Mouse (Mus musculus): ENCODE results near the gene Park7.

The Park7 gene

DNA sequence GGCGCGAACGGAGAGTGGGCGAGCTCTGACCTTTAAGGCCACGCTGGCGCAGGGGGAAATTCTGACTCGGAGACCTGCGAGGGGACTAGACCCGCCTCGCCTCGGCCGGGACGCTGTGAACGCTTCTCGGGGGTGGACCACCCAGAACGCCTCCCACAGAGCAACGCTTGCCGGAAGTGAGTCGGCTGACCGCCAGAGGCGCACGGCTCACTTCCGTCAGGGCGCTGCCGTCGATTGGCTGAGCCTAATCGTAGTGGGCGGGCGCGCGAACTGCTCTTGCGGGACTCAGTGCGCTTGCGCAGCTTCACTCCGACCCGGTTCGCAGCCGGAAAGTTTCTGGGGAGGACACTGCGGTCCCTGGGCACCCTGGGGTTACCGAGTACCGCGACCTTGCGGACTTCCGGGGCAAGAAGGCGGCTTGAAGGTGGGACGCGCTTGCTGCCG is at the start of gene Park7, which contains the start of gene Tnfrsf9:
Gene Park7, minus strand, starts transcription at position 148 of the 444 bp plus-strand sequence.
Gene Tnfrsf9, plus strand, starts transcription at position 273 of the 444 bp plus-strand sequence.
- peak; percentile 98 for DNase-seq

DNA sequence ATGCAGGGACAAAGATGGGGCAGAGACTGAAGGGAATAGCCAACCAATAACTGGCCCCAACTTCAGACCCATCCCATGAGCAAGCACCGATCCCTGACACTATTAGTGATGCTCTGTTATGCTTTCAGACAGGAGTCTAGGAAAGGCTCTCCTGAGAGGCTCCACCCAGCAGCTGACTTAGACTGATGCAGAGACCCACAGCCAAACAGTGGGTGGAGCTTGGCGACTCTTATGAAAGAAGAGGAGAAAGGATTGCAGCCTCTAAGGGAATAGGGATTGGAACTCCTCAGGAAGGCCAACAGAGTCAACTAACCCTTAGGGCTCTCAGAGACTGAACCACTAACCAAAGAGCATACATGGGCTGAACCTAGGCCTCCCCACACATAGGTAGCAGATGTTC is 49.5 kb upstream of the Park7 start:
- DNase-seq: no peak

DNA sequence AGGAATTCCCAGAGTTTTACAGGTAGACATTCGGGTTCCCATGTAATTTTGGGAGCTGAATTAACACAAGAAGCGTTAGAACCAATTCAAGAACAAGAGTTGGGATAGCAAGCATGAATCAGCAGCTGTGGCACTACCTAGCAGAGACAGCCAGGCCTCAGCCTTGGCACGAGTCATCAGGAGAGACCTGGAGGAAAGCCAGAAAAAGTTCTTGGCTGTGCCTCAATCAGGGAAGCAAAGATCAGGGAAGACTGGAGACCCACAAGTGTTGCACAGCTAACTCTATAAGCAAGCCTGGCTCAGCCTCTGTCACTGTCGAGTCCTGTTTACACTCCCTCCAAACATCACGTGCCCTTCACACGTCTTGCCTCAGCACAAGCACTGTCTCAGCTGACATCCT is 48.0 kb upstream of the Park7 start:
- DNase-seq: peak in 1 of 2 experiments; percentile 13

DNA sequence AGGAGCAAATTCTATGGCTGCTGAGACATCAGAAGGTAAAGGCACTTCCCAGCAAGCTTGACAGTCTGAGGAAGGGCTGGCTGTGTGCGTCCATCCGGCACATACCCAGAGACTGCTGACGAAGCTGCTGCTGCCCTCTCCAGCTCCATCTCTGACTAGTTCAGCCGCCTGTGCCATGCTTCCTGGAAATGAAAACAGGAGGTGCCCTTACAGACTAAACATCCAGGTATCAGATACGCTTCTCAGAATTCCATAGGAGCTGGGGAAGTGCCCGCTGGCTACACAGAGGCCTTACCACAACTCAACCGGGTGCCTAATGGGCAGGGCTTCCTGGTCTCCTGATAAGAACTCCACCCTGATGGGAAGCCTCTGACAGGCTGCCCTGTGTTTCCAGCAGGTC is 44.3 kb upstream of the Park7 start:
- DNase-seq: no peak

DNA sequence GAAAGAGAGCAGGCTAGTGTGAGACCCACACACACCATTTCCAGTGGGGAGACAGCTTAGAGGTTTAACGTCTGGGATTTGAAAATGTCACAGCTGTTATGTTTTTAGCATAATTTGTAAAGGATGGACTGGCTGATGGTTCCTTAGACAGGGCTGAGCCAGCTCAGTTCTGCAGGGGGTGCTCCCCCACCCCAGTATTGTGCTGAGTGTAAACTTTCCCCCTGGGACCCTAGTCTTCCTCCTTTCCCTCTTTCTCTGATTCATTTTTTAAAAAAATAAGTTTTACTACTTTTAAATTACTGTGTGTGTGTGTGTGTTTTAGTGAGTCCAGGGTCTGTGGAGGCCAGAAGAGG is 42.8 kb upstream of the Park7 start:
- DNase-seq: no peak

DNA sequence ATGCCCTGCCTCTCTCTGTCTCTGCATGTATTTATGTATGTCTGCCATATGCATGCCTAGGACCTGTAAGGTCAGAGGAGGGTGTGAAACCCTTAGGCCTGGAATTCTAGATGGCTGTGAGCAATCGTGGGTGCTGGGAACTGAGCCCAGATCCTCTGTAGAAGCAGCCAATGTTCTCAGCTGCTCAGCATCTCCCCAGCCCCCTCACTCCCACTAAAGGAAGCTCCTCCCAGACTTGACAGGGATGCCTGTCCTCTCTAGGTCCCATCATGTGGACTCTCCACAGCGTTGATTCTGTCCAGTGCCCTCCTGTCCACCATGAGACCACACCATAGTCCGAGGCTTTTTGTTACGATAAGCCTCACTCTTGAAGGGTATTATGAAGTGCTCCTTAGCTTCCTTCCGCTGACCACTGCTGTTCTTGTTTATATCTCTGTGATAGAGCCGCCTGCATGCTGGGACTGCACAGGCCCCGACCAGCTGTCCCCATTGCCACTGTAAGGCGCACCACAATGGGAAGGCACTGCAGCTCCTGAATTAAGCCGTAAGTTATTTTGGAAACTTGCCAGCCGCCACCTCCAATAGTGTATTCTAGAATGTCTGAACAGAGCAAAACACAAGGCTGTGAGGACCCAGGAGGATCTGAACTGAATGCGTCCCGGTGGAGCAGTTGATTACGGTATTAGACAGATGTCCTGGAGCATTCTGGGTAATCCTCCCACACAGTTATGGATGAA is 42.3 kb upstream of the Park7 start:
- DNase-seq: peak in 1 of 2 experiments; percentile 10

DNA sequence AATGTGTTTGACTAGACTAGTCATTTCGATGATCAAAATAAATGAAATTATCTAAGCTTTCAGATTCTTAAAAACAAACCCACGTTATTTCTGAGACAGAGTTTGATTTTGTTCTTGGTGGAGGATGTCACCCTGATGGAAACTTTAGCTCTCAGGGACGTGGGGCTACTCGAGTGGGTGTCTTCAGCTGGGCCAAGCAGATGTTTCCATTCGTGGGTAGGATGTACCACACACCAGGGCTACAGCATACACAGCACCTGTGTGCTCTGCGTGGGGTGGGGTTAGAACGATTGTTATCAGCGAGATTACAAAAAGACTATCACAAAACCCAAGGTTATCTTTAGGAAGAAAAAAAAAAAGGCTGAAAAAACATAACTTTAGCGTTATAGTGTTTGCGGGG is 36.7 kb upstream of the Park7 start:
- no peak for DNase-seq

DNA sequence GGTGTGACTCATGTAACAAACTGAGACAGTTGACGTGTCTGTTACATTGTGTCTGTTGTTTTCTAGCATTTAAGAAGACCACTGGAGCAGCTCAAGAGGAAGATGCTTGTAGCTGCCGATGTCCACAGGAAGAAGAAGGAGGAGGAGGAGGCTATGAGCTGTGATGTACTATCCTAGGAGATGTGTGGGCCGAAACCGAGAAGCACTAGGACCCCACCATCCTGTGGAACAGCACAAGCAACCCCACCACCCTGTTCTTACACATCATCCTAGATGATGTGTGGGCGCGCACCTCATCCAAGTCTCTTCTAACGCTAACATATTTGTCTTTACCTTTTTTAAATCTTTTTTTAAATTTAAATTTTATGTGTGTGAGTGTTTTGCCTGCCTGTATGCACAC is 30.5 kb upstream of the Park7 start:
- no peak for DNase-seq

DNA sequence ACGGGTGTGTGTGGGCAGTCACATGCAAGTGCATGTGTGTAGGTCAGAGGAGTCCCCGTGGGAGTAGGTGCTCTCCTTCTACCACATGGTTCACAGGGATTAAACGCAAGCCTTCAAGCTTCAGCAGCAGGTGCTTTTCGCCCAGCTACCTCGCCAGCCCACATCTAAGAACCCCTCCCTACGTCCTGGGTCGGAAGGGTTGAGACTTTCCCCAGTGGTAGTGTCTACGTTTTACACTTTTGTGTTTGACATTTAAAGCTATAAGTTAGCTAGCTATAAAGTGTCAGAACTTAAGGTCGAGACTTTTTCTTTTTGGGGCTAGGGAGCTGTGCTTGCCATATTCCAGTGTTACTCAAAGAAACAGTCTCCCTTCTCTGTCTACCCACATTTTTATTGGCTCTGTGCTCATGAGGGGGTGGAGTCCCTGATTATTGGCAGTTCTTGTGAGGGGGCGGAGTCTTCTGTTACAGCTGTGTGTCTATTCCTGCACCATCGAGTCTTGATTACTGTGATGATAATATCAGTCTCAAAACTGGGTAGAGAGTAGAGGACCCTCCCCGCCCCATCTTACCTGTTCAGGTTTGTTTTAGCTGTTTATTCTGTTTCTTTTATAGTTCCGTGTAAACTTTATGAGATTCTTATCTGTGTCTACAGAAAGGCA is 25.9 kb upstream of the Park7 start:
- no peak for DNase-seq

DNA sequence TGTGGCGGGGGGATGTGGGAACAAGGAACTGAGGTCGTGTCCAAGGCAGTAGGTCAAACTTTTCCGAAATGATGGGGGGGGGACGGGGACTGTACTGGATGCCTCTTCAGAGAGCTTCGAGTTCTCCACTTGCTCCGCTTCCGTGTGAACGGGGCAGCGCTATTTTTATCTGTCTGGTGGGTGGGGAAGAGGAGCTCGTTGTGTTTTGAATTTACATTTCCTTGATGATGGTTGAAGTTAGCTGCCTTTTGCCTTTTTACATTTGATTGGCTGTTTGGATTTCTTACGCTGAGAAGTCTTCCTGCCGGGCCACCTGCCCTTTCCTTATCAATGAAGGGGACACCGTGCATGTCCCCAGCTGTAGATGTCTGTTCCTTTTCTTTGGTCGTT is 23.8 kb upstream of the Park7 start:
- no peak for DNase-seq

DNA sequence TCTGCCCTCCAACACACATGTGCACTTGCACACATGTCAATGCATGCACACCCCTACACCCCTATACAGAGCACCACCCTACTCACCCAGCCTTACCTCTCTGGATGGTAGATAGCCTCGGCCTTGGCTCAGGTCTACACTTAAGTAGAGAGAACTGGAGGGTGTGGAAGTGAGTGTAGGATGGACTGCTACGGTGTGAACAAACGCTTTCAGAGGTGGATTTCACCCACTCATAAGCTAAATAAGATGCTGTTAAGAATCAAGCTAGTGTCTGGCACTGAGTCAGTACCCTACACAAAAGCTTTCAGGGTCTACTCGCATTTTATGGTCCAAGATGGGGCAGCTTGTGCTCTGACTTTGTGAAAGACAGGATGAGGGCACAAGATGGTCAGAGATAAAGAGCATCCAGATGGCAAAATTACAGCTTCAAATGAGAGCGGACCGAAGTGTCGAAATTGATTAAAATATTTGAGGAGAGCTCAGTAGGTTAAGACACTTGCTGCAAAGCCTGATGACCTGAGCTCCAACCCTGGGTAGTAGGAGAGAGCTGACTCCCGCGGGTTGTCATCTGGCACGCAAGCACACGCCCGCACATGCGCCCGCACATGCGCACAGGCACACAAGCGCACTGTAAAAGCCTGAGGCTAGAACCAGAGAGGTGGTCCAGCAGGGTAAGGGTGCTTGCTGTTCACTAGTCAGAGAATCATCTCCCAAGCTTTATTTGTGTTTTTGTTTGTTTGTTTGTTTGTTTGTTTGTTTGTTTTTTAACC is 23.2 kb upstream of the Park7 start:
- peak; percentile 18 to 41 for DNase-seq

DNA sequence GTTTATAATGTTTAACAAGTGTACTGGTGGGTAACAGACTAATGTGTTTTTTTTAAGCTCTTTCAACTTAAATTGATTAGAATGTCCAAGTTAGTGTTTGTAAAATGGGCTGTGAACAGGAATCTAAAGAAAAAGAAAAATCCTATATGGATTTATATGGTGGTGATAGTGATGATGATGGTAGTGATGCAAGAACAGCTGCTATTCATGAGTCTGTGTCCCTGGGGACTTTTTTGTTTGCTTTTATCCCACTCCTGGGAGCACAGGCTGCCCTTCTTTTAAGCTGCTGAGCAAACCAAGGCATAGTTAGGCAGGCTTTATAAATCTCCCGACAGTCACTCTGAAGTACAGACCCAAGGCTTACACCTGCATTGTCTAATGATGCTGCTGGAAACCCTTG is 19.3 kb upstream of the Park7 start:
- DNase-seq: no peak

DNA sequence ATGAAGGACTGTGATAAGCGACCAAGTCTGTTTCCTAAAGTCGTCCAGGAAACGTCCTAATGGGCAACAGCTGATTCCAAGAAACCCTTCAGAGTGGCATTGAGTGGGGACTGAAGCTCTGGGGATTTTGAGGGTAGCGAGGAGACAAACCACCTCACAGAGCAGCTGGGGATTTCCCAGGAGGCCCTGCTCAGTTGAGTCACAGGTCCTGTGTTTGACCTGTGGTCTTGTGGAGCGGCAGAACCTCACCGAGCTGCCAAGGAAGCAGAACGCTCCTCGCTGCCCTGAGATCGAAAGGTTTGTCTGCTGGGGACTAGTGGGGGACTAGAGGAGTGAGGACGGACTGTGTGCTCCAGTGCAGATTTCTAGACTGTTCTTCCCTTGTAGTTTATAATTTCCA is 13.6 kb upstream of the Park7 start:
- DNase-seq: no peak

DNA sequence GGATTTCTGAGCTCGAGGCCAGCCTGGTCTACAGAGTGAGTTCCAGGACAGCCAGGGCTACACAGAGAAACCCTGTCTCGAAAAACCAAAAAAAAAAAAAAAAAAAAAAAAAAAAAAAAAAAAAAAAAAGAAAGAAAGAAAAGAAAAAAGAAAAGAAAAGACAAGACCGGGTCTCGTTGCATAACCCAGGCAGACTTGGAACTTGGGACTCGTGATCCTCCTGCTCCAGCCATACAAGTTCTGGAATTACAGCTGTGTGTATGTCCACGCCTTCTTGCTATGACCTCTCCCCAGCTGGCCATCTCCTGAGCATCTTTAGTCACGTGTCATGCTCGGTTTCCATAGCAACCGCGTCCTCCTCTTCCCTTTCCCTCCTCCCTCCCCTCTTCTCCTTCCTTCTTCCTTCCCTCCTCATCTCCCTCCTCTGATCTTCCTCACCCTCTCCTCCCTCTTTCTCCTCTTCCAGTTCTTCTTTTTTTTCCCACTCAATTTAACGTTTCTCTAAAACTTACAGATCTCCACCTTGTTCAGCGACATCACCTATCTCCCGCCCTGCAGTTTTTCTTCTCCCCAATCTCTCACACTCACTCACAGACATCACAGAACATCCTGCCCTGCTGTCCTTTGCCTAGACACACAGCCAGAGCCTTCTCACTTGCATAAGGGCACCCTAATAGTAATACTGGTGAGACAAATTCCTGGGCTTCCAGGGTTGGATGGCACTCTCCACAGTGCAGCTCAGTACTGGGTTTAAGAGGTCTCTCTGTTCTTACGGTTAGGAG is 12.9 kb upstream of the Park7 start:
- no peak for DNase-seq

DNA sequence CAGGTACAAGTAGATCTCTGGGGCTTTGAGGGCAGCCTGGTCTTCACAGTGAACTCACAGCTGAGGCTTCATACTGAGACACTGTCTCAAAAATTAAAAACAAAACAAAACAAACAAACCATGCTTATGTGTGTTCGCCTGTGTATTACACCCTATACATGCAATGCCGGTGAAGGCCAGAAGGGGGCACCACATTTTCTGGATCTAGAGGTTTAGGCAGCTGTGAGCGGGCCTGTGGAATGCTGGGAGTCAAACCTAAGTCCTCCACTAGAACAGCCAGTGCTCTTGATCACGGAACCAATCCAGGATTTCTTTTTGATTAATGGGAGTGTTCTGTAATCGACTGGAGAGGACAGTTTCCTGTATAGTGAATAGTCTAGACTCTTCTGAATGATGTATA is 11.7 kb upstream of the Park7 start:
- no peak for DNase-seq

DNA sequence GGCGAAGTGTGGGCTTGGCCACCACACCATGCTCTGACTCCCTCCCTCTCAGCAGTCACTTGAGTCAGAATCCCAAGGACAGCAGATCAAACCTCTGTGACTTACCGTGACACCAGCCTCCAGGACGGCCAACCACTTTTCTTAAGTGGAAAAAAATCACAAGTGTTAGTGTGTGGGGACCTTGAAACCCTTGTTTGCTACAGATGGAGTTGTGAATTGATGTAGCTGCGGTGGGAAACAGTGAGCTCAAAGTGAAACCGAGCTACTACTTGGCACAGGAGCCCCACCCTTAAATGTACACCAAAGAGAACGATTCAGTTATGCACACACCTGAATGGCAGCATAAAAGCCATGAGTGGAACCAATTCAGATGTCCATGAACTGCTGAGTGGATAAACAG is 10.7 kb upstream of the Park7 start:
- no peak for DNase-seq

DNA sequence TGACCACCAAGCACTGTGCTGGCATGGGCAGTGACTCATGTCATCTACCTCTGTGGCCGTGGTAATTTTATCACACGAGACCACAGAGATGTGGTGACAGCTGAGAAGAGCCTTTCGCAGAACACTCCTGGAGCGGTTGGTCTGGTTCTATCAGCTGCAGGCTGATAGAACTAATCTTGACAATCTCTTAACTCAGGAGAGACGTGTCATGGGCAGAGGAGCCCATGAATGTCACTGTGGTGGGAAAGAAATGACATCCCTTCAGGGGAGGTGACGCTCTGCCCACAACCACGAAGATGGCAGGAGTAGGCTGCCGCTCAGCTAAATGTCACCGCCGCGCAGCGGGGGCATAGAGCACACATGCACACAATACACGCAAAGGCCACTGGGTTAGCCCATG is 10.1 kb upstream of the Park7 start:
- no peak for DNase-seq

DNA sequence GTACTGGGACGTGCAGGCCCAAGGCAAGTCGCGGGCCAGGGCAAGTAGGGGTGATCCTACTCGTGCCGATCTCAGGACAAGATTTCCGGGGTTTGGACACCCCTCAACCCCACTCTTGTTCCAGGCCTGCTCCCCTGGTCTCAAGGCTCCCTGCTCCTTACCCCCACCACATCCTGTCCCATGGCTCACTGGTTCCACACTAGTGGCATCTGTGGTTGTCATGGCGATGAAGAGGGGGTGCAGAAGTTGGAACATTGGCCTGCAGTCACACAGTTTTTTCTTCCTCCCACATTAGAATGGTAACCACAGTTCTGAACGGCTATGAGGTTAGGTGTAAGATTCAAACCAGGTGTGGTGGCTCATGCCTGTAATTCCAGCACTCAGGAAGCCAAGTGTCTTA is 7.0 kb upstream of the Park7 start:
- no peak for DNase-seq

DNA sequence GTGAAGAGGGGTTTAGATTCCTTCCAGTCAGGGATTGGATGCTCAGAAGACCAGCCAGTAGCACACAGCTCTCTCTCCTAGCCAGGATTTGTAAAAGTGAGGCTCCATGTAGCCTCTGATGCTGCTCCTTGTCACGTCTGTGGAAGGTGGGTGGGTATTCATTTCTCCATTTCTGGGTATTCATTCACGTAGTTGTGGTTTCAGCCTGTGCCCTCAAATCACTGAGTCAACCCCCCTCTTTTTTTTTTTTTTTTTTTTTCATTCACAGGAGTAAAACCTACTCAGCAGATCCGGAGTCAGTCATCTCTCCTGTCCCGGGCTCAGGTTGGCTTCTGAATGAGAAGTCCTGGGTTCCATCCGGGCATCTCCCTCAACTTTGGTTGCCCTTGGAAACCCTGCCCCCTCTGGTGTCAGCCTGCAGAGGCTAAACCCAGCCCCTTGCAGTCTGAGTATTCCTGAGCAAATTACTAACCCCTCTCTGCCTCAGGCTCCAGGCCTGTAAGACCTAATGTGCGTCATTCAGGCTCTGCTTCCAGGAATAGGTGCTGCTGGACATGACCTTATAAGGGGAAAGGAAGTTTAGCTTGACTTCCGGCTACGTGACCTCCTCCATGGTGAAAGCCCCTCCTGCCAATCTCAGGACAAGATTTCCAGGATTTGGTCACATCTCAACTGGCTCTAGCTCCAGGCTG is 3.2 kb upstream of the Park7 start:
- no peak for DNase-seq

DNA sequence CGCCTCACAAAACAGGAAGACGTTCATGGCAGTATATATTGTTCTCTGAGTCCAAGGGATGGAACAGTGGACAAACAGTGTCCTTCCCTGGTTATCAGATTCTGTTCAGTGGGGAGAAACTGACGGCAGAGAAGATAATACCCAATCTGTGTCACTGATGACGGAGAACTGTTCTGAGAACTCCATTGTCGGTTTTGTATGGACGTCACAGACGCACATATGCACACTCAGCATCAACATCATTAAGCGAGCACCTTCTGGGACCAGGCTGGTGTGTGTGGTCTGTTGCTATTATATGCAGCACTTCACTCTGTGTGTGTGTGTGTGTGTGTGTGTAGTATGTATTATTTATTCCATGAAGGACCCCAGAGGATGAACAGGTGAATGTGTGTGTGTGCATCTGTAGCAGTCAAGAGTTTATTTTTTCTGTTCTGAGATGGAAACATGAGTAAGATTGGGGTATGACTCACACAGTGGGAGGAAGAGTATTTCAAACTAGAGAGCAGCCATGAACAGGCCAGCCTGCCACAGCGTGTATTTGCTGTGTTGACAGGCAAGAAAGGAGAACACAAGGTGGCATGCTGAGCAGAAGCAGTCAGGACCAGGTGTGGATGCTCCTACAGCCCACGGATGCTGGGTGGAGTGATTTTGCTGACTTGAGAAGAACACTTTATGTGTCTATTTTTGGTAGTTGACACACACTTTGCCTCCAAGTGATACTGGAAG is 1.1 kb upstream of the Park7 start:
- no peak for DNase-seq

DNA sequence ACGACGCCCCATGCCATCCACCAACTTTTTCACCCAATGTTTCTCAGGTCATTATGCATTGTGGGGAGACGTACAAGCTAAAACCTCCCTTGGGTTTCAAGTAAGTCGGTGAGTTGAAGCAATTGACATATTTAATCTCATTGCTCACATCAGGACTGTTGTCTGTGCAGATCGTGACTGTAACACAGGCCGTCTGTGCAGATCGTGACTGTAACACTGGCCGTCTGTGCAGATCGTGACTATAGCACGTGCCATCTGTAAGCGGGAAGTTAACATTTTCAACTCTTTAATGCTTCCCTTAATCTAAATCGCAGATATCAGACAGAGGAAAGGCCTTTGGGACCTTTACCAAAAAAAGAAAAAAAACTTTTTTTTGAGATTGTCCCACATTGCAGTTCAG is 494 bp downstream of the Park7 start:
- no peak for DNase-seq

Measured in lung, postnatal 4 days (tissue).